Mouse (Mus musculus) liver, adult (tissue): ENCODE results near the gene Tbce.

Experiments used
- GATA4 ChIP-seq: IDR thresholded peaks from 2 replicates; pipeline ENCODE4 v1.6.1; 2014; ENCODE audit warnings: mild to moderate bottlenecking, low read length; ENCODE audit not compliant: insufficient replicate concordance

The Tbce gene

DNA sequence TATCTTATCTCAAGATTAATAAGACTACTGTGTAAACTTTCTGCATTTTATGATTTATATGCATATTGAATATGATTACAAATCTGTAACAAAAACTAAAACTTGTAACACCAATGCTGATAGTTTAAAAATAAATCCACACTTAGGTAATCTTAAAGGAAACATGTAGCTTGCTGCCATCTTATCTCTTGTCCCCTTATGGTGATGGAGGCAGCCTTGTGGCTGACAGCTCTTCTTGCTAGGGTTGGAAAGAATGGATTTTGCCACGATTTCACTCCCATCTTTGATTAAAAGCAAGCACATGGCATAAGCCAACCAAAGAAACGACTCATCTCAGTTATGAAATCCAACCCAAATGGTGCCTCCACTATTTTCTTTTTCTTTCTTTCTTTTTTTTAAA, 5.1 kb upstream of the Tbce start:
- no peak for TF ChIP-seq GATA4

DNA sequence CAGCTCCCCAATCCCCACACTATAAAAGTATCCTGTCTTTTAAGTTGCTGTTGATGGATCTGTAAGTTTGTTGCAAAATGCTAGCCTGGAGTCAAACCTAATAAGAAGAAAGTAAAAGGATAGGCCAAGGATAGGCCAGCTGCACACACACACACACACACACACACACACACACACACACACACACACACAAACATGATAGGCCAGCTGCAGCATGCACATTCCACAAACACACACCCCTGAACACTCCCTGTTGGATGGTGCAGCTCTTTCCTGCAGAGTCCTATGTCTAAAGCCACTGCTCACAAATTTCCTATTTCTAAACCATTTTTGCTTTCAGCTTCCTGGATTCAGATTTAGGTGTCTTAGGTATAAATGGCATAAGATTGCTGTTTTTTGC, 4.4 kb upstream of the Tbce start:
- no peak for TF ChIP-seq GATA4

DNA sequence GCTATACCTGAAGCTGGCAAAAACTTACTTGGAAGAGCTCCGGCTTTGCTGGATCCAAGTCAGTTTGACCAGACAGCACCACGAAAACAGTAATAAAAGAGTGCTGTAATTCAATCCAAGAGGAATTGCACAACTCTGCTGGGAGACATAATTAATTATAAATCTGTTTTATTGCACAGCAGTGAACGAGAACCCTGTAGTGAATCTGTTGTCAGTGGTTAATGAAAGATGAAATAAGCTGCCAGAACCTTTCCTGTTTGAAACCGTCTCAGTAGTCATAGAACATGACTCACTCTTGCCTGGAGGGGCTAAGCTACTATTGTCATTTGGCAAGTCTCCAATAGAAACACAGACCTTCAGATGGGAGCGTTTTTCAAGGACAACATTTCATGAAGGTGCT, 748 bp upstream of the Tbce start:
- no peak for TF ChIP-seq GATA4

DNA sequence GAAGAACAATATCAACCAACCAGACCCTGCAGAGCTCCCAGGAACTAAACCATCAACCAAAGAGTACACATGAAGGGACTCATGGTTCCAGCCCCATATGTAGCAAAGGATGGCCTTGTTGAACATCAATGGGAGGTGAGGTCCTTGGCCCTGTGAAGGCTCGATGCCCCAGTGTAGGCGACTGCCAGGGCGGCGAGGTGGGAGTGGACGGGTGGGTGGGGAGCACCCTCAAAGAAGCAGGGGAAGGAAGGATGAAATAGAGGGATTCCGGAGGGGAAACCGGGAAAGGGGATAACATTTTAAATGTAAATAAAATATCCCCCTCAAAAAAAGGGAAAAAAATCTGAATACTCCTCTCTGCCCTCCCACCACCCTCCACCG, 537 bp downstream of the Tbce start:
- no peak for TF ChIP-seq GATA4

DNA sequence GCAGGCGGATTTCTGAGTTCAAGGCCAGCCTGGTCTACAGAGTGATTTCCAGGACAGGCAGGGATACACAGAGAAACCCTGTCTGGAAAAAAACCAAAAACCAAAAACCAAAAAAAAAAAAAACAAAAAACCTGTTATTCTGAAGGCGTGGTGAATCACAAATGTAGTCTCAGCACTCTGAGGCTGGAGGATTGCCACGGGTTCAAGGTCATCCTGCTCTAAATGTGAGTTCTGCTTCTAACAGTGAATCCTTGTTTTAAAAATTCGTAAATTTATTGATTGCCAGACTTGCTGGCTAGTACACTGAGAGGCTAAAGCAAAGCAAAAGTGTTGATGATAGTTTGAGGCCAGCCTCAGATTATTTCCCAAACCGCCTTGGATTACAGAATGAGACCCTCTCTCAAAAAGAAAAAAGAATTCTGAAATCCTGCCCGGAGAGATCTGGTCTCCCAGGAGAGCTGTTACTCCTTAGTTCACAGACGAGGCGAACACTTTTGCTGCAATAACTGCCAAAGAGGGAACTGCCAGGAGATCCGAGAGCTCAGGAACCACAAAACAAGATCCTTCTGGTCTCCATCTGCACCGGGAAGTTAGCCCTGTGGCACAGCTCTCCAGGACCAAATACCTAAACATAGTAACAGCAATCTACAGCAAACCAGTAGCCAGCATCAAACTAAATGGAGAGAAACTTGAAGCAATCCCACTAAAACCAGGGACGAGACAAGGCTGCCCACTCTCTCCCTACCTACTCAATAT, 3.4 kb downstream of the Tbce start:
- TF ChIP-seq GATA4, result no peak

DNA sequence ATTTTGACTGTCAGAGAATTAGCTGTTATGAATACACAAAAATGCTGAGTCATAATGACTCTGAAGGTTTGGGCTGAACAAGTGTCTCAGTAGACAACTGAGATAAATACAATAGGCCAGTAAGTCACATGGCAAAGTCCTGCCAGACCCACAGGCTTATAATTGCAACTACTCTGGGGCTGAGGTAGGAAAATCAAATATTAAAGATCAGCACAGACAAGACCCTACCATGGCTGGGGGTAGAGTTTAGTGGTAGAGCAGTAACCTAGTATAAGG, 5.4 kb downstream of the Tbce start:
- TF ChIP-seq GATA4, result no peak

DNA sequence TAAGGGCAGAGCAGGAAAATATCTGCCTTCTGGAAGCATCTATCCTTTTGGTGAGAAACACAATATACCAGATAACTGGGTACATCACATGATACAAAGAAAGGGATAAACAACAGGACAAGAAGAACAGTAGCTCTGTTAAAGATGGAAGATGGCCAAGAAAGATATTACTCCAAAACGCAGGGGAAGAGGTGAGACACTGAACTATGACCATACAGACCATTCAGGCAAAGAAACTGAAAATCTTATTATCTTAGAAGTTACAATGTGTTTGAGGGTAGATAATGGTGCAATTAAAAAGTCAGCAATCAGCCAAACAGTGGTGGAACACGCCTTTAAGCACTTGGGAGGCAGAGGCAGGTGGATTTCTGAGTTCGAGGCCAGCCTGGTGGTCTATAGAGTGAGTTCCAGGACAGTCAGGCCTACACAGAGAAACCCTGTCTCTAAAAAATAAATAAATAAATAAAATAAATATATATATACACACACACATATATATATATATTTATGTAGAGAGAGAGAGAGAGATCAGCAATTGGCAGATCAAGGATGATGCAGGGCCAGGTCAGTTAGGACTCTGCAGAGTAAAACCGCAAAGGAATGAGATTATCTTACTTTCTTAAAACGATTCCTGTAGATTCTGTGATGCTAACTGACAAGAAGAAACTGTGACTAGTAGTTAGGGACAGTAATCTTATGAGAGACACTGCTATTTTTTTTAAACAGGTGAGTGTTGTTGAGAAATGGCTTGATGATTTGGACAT, 5.9 kb downstream of the Tbce start:
- TF ChIP-seq GATA4, result peak; percentile 86

DNA sequence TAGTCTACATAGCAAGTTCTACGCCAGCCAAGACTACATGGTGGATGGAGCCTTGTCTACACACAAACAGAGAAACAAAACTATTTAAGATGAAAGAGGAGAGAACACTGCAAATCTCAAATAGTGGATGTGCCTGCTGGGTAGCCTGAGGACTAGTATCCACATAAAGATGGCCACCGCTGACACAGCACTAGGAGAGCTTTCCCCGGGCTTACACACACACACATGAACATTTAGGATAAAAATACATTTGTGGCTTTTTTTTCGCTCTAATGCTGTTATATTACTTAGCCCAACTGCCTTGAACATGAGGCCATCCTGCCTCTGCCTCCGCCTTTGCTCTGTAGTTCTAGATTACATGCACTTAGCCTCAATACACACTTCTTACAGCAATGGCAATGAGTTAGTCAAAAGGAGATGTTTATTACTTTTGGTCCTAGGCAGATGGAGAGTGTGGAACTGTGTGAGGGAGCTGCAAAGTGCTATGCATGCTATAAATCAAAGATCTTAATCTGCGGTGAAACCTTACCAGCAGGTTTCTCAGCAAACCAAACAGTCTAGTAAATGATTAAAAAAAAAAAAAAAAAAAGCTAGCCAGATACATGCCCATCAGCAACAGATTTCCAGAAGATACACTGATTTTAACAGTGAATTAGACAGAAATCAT, 13.2 kb downstream of the Tbce start:
- no peak for TF ChIP-seq GATA4

DNA sequence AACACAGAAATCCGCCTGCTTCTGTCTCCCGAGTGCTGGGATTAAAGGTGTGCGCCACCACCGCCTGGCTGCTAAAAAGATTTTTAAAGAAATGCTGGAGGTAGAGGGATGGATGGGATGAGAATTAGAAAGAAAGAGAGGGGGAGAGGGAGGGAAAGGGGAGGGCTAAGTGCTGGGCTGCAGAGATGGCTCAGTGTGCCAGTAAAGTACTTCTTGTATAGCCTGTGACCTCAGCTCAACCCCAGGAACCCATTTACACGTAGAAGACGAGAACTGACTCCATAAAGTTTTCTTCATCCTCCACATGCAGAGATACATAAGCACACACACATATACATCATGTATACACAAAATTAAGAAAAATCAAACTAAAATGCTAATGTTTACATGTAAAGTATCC, 13.9 kb downstream of the Tbce start:
- TF ChIP-seq GATA4, result no peak

DNA sequence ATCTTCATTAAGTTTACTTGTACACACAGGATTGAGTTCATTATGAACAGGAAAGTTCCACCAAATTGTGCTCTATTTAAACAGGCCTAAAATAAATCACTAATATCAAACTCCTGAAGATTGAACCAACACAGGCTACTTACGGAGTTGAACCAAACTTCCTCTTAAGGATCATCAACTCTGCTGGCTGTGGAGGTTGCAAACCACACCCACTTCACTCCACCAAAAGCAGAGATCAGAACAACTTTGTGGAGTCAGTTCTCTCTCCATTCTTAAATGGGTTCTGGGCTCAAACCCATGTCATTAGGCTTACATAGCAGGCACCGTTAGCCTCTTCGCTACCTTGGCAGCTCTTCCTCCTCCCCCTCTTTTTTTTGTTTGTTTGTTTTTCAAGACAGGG, 20.6 kb downstream of the Tbce start:
- no peak for TF ChIP-seq GATA4

DNA sequence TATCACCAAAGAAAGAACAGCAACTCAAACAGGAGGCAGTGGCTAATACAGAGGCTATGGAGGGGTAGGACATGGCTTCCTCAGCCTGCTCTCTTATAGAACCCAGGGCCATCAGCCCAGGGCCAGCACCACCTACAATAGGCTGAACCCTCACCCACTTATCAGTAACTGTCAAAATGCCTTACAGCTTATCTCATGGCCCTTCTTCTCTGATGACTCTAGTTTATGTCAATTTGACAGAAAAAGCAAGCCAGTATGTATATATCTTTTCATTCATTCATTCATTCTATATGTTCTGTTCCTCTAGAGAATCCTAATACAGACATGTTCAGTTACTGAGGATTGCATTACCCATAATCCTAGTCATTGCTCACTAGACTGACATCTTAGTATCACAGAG, 21.2 kb downstream of the Tbce start:
- no peak for TF ChIP-seq GATA4

DNA sequence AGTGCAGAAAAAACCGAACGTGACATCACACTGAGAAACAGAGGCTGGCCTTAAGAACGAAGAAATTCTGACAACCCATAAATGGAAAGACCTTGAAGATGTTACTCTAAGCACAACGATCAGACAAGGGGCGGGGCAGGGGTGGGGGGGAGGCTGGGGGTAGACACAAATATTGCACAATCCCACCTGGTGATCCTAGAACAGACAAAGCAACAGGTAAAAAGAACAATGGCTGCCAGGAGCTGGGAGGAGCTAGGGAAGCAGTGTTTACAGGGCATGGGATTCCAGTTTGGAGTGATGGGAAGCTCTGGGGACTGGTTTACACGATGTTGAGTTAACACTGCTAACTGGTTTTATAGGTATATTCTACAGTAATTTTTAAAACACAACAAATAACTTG, 23.8 kb downstream of the Tbce start:
- no peak for TF ChIP-seq GATA4

DNA sequence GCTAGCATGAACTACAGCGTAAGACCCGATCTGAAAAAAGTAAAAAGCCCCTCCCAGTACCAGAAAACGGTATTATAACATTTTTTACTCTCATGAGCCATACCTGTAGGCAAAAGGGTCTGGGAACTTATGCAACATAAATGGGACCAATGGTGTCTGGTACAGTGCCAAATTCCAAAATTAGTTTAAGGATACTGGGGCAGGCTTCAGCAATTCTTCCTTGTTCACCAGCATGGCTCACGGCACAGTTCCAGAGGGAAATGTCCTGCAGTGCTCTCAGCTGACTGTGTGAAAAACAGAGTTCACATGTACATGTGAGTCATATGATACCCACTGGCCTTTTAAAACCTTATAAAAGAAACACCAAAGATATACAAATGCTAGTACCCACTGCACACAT, 24.9 kb downstream of the Tbce start:
- no peak for TF ChIP-seq GATA4

DNA sequence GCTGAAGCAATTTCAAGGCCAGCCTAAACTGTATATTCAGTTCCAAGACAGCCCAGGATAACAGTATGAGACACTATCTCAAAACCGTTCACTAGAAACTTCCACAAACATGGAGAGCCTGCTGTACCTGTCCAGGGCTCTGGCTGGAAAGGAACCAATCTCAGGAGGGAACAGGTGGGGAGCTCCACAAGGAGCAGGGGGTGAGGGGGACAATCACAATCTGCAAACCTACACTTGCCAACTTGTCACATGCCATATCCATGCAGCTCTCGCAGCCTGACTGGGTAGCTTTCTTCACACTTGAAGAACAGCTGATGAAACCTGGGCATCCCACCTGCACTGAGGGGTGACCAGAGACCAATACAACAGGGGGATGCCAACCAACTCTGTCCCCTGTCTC, 25.4 kb downstream of the Tbce start:
- no peak for TF ChIP-seq GATA4

DNA sequence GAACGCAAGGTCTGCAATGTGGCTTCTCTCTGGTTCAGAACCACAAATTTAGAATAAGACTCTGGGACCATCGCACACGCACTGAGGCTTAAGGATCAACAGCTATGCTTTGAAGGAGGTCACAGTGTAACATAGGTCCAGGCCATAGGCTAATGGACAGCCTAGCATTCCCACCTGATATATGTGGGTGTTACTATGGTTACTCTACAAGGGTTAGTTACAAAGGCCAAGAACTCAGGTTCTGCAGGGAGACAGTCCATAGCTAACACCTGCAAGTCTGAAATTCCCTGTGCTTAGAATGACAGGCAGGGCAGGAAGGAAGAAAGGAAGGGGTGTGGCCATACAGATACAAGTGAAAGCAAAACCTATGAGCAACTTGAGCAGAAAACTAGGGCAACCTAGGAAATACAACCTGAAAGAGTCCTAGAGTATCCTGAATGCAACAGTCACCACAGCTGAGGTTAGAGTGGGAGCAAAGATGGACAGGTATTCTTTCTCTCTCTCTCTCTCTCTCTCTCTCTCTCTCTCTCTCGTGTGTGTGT, 27.9 kb downstream of the Tbce start:
- no peak for TF ChIP-seq GATA4

DNA sequence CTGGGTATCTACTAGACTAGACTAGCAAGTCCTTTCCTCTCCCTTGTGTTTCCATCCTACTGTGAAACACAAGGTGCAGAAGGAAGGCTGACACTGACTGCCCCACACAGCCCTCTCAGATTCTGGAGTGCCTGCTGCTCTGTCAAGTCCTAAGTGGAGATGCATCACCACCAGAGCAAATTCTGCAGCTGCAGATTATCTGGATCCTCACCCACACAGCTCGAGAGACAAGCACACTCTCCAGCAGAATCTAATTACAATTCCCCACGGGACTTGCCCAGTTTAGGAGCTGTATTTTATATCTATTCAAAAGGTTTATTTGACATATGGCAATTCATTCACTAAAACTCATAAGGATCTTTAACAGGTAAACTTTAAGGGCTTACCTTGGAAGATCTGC, 33.4 kb downstream of the Tbce start:
- no peak for TF ChIP-seq GATA4
